In genomic region chr17:75139731-75140130, GRCm38 (mm10) we compare ENCODE assay signal across 16 mouse cellular contexts.
"Had no signal": no experiment of that assay in that cellular context is flagged by ENCODE, and none has a peak within 500 bp of the region (broad histone marks: within the 10 kb centered on the region; RNA-seq: fewer than 3 reads in every experiment).

No protein-coding gene starts in this region.

- ATAC-seq: lung, postnatal 0 days; midbrain, embryonic 13.5 days; midbrain, embryonic 15.5 days had no signal

- H3K4me1 ChIP-seq: lung, embryonic 15.5 days; midbrain, embryonic 15.5 days; neural tube, embryonic 12.5 days had no signal

- H3K36me3 ChIP-seq: liver, embryonic 13.5 days; lung, embryonic 15.5 days; midbrain, embryonic 13.5 days; midbrain, embryonic 15.5 days; neural tube, embryonic 12.5 days had no signal

- H3K9me3 ChIP-seq: liver, embryonic 13.5 days; lung, embryonic 15.5 days; midbrain, embryonic 13.5 days; midbrain, embryonic 15.5 days; neural tube, embryonic 12.5 days had no signal

- H3K4me2 ChIP-seq: liver, embryonic 13.5 days; lung, embryonic 15.5 days; midbrain, embryonic 11.5 days; midbrain, embryonic 13.5 days; midbrain, embryonic 15.5 days; neural tube, embryonic 12.5 days had no signal

- H3K27me3 ChIP-seq: liver, embryonic 13.5 days; lung, embryonic 15.5 days; megakaryocyte, embryonic 14.5 days; midbrain, embryonic 13.5 days; midbrain, embryonic 15.5 days; neural tube, embryonic 12.5 days had no signal

- H3K27ac ChIP-seq: liver, embryonic 13.5 days; lung, embryonic 15.5 days; macrophage; midbrain, embryonic 13.5 days; midbrain, embryonic 15.5 days; neural tube, embryonic 12.5 days had no signal

- DNase-seq: liver, embryonic 13.5 days; lung, adult 2 months; lung, postnatal 14 days; lung, postnatal 36 days; right cerebral cortex, postnatal 14 days; thymus, adult 18-20 months; thymus, postnatal 14 days; thymus, postnatal 36 days had no signal

- H3K4me3 ChIP-seq: liver, embryonic 13.5 days; lung, embryonic 15.5 days; megakaryocyte, embryonic 14.5 days; midbrain, embryonic 13.5 days; midbrain, embryonic 15.5 days; neural tube, embryonic 12.5 days had no signal

- H3K9ac ChIP-seq: liver, embryonic 13.5 days; lung, embryonic 15.5 days; midbrain, embryonic 13.5 days; midbrain, embryonic 15.5 days; neural tube, embryonic 12.5 days had no signal
